8 mouse cellular contexts compared by ENCODE assay signal in the genomic region with DNA sequence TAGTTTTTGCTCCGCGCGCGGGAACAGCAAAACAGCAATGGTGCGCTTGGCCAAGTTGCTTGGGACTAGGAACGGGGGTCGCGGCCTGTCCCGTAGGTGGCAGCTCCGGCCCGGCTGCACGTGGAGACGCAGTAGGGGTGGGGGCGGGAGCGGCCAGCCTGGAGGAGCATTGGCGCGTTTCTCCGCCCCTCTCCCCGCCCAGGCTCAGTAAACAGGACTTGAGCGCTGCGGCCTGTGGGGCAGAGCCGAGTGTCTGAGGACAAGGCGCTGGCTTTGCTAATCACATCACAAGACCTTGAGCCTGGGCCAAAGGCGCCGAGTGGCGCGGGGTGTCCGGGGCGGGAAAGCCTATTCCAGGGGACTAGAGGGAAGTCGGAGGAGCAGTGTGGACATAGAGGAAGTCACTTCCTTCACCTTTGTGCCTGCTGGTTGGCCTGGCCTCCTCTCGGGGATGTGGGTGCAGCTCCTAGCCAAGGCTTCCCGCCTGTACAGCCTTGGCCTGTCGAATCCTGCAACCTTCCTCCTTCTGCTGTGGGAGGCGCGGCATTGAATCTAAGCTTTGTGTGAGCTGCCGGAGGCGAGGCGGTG. TPM values are rescaled to one million over a fixed set of nuclear protein-coding genes. Genes with fewer than 3 reads are reported as not detected.
DNase-seq lines count a peak whose midpoint lies in the region; ATAC-seq lines count a peak whose summit lies in the region.

No protein-coding gene starts in this region.

- 2% methylated on average over 38 of the region's 38 CpGs for WGBS in hindbrain, embryonic 14.5 days

- H3K9me3 ChIP-seq in hindbrain, embryonic 14.5 days (ENCODE audit: control insufficient read depth, low read length), result no peaks in the 10 kb centered on the region

- H3K4me2 ChIP-seq in hindbrain, embryonic 14.5 days (replicated peaks), result peak overlapping the region; percentile 98

- peak overlapping the region; percentile 84 for H3K27ac ChIP-seq in hindbrain, embryonic 14.5 days

- H3K9ac ChIP-seq in hindbrain, embryonic 14.5 days, result peak overlapping the region; percentile 55

- DNase-seq in NIH3T3 (ENCODE audit: low read depth), result peak; percentile 95
- DNase-seq in cerebellum, postnatal 25 days, result peak; percentile 69 to 77
- peak; percentile 47 to 63 for DNase-seq in frontal cortex, postnatal 25 days (ENCODE audit: low spot score in 2 of 2)
- DNase-seq in hindbrain, embryonic 14.5 days (ENCODE audit: low spot score), result peak; percentile 71
- peak; percentile 79 to 82 for DNase-seq in layer of hippocampus, postnatal 36 days
- DNase-seq in lung, postnatal 4 days, result peak; percentile 95 to 99
- DNase-seq in retina, postnatal 1 day, result peak; percentile 94
- peak; percentile 91 to 97 for DNase-seq in urinary bladder, adult 18-20 months (ENCODE audit: low spot score in 2 of 2)

- peaks cover 16% of the 10 kb centered on the region; the same call in 1 of the 2 replicates for H3K36me3 ChIP-seq in hindbrain, embryonic 14.5 days (replicated peaks; ENCODE audit: control insufficient read depth, insufficient read depth)

- peak overlapping the region; percentile 58 for H3K4me3 ChIP-seq in hindbrain, embryonic 14.5 days (replicated peaks; ENCODE audit: low read length)

- peaks cover 11% of the 10 kb centered on the region; the same call in 1 of the 2 replicates for H3K4me1 ChIP-seq in hindbrain, embryonic 14.5 days (replicated peaks; ENCODE audit: control insufficient read depth, insufficient read depth, low read length)

- ATAC-seq in hindbrain, embryonic 14.5 days (ENCODE audit: low FRiP score), result peak; percentile 76

- peaks cover 27% of the 10 kb centered on the region for H3K27me3 ChIP-seq in hindbrain, embryonic 14.5 days (ENCODE audit: control insufficient read depth, insufficient read depth, low read length)

RNA-seq across cellular contexts. Expression of a gene that starts 0.7 kb away (rescaled TPM):
- 6.8 and 7.9 TPM in 2 replicates for polyA plus RNA-seq in hindbrain, embryonic 14.5 days (2014; fragmentation: Nextera tagmentation; extraction: Ambion mirVana)
- 10 to 100 TPM; 20.8 to 22.3 TPM for total RNA-seq in layer of hippocampus, postnatal 36 days (2021)

Comparison
In these comparisons a context has a peak if more than half of its experiments do, and no peak if none do; other contexts are left out.
1. Peak in every context shown above with its lines: DNase-seq, ATAC-seq, H3K4me3 ChIP-seq and H3K27ac ChIP-seq.